Mouse (Mus musculus) hindbrain, embryonic 14.5 days (tissue): ENCODE results near the gene Ubap1. TPM values are rescaled to one million over a fixed set of nuclear protein-coding genes. Genes with fewer than 3 reads are reported as not detected.

ENCODE experiments used
- ATAC-seq: fragments of 200-750 bp; cut with Nextera tagmentation; 2 replicates; pipeline ENCODE4 v1.8.0; 2017; ENCODE audit warnings: moderate number of reproducible peaks, mild to moderate bottlenecking, moderate TSS enrichment, moderate library complexity; ENCODE audit not compliant: low FRiP score
- DNase-seq: peaks from one replicate; pipeline ENCODE4 v3.0.0-alpha.2; 2015; ENCODE audit warnings: low spot score
- H3K27ac ChIP-seq: fragments of 300-500 bp; sonication (generic); 2 replicates; pipeline ENCODE4 v1.5.1; 2014; ENCODE audit warnings: mild to moderate bottlenecking, moderate library complexity
- H3K27me3 ChIP-seq: fragments of 300-500 bp; sonication (generic); 2 replicates; pipeline ENCODE4 v1.6.1; 2014; ENCODE audit warnings: mild to moderate bottlenecking, low read length, mixed read lengths; ENCODE audit not compliant: control insufficient read depth, insufficient read depth
- H3K36me3 ChIP-seq: fragments of 300-500 bp; sonication (generic); replicated peaks from 2 replicates; pipeline ENCODE4 v1.6.1; 2014; ENCODE audit not compliant: control insufficient read depth, insufficient read depth
- H3K4me1 ChIP-seq: fragments of 300-500 bp; sonication (generic); replicated peaks from 2 replicates; pipeline ENCODE4 v1.6.1; 2014; ENCODE audit warnings: antibody characterized with exemption, low read length, mixed read lengths; ENCODE audit not compliant: control insufficient read depth, insufficient read depth
- H3K4me2 ChIP-seq: fragments of 300-500 bp; sonication (generic); replicated peaks from 2 replicates; pipeline ENCODE4 v1.6.1; 2014; ENCODE audit warnings: mild to moderate bottlenecking, moderate library complexity
- H3K4me3 ChIP-seq: fragments of 300-500 bp; sonication (generic); replicated peaks from 2 replicates; pipeline ENCODE4 v1.5.1; 2014; ENCODE audit warnings: mild to moderate bottlenecking, low read length
- H3K9ac ChIP-seq: fragments of 300-500 bp; sonication (generic); 2 replicates; pipeline ENCODE4 v1.6.1; 2014
- H3K9me3 ChIP-seq: fragments of 300-500 bp; sonication (generic); 2 replicates; pipeline ENCODE4 v1.6.1; 2016; ENCODE audit warnings: low read length; ENCODE audit not compliant: control insufficient read depth
- WGBS: fragments of 180-500 bp; shearing (Covaris S2); extraction: QIAGEN DNeasy Blood & Tissue Kit; methylation state at CpG from one replicate; pipeline ENCODE4 v1.1.7; 2014; 5-methylcytosine and 5-hydroxymethylcytosine counted together
- polyA plus RNA-seq: library from polyadenylated mRNA; unstranded; fragments of >200 nt; fragmentation: Nextera tagmentation; extraction: Ambion mirVana; gene quantifications from 2 replicates; pipeline ENCODE4 v1.2.1, GENCODE M21; 2014

Ubap1 gene
- polyA plus RNA-seq, 1 experiment from 2014 or later, result 68.7 TPM

GRCm38 (mm10) chr4:41318267-41318666 is 30.5 kb upstream of the Ubap1 start:
- Histone ChIP-seq H3K27ac (no peak overlapping the region), H3K9ac (no peak overlapping the region), H3K36me3 (no peaks in the 10 kb centered on the region), H3K4me2 (no peak overlapping the region), H3K27me3 (no peaks in the 10 kb centered on the region), H3K4me1 (peaks cover 9% of the 10 kb centered on the region), H3K9me3 (no peaks in the 10 kb centered on the region), H3K4me3 (no peak overlapping the region)
- 95% methylated on average over 5 of the region's 5 CpGs for WGBS
- ATAC-seq (no peak), DNase-seq (no peak)

- Histone ChIP-seq H3K4me3 (no peak overlapping the region), H3K4me2 (no peak overlapping the region), H3K9me3 (no peaks in the 10 kb centered on the region), H3K9ac (no peak overlapping the region), H3K4me1 (no peaks in the 10 kb centered on the region), H3K27ac (no peak overlapping the region), H3K27me3 (no peaks in the 10 kb centered on the region), H3K36me3 (no peaks in the 10 kb centered on the region)
- DNase-seq (no peak), ATAC-seq (no peak)
- 80% methylated on average over 4 of the region's 4 CpGs for WGBS
Observed at GRCm38 (mm10) chr4:41320971-41321370, 27.8 kb upstream of the Ubap1 start.

GRCm38 (mm10) chr4:41326876-41327275 is 21.9 kb upstream of the Ubap1 start:
- no peaks in the 10 kb centered on the region for H3K27me3 ChIP-seq
- no peak overlapping the region for H3K9ac ChIP-seq
- H3K9me3 ChIP-seq, result no peaks in the 10 kb centered on the region
- no peak for DNase-seq
- H3K4me3 ChIP-seq, result no peak overlapping the region
- no peak overlapping the region for H3K27ac ChIP-seq
- H3K4me1 ChIP-seq, result no peaks in the 10 kb centered on the region
- 92% methylated on average over 6 of the region's 6 CpGs for WGBS
- no peak overlapping the region for H3K4me2 ChIP-seq
- no peaks in the 10 kb centered on the region for H3K36me3 ChIP-seq
- ATAC-seq, result no peak

- Histone ChIP-seq H3K4me2 (no peak overlapping the region), H3K9me3 (no peaks in the 10 kb centered on the region), H3K4me1 (no peaks in the 10 kb centered on the region), H3K27ac (no peak overlapping the region), H3K9ac (no peak overlapping the region), H3K4me3 (no peak overlapping the region), H3K36me3 (no peaks in the 10 kb centered on the region), H3K27me3 (no peaks in the 10 kb centered on the region)
- ATAC-seq (no peak), DNase-seq (no peak)
- WGBS, result 25% methylated on average over 4 of the region's 4 CpGs
Observed at GRCm38 (mm10) chr4:41329481-41329880, 19.3 kb upstream of the Ubap1 start.

- H3K4me2 ChIP-seq, result no peak overlapping the region
- no peaks in the 10 kb centered on the region for H3K9me3 ChIP-seq
- no peak overlapping the region for H3K9ac ChIP-seq
- H3K4me1 ChIP-seq, result no peaks in the 10 kb centered on the region
- no peak for DNase-seq
- no peak overlapping the region for H3K4me3 ChIP-seq
- H3K27ac ChIP-seq, result no peak overlapping the region
- H3K27me3 ChIP-seq, result no peaks in the 10 kb centered on the region
- 82% methylated on average over 3 of the region's 3 CpGs for WGBS
- ATAC-seq, result no peak
- H3K36me3 ChIP-seq, result no peaks in the 10 kb centered on the region
Observed at GRCm38 (mm10) chr4:41331085-41331484, 17.7 kb upstream of the Ubap1 start.

GRCm38 (mm10) chr4:41331698-41332421 is 16.9 kb upstream of the Ubap1 start:
- 90% methylated on average over 9 of the region's 9 CpGs for WGBS
- Histone ChIP-seq H3K27me3 (no peaks in the 10 kb centered on the region), H3K9ac (no peak overlapping the region), H3K27ac (no peak overlapping the region), H3K4me1 (no peaks in the 10 kb centered on the region), H3K36me3 (no peaks in the 10 kb centered on the region), H3K4me3 (no peak overlapping the region), H3K4me2 (no peak overlapping the region), H3K9me3 (no peaks in the 10 kb centered on the region)
- ATAC-seq (no peak), DNase-seq (no peak)

GRCm38 (mm10) chr4:41336546-41336945 is 12.2 kb upstream of the Ubap1 start:
- DNase-seq (no peak), ATAC-seq (no peak)
- H3K4me2 ChIP-seq, result no peak overlapping the region
- H3K27ac ChIP-seq, result no peak overlapping the region
- H3K36me3 ChIP-seq, result no peaks in the 10 kb centered on the region
- no peaks in the 10 kb centered on the region for H3K9me3 ChIP-seq
- no peak overlapping the region for H3K9ac ChIP-seq
- H3K27me3 ChIP-seq, result no peaks in the 10 kb centered on the region
- H3K4me1 ChIP-seq, result no peaks in the 10 kb centered on the region
- no peak overlapping the region for H3K4me3 ChIP-seq

- no peaks in the 10 kb centered on the region for H3K9me3 ChIP-seq
- no peaks in the 10 kb centered on the region for H3K4me1 ChIP-seq
- ATAC-seq (no peak), DNase-seq (no peak)
- H3K36me3 ChIP-seq, result no peaks in the 10 kb centered on the region
- H3K27me3 ChIP-seq, result no peaks in the 10 kb centered on the region
- no peak overlapping the region for H3K4me3 ChIP-seq
- H3K4me2 ChIP-seq, result no peak overlapping the region
- H3K9ac ChIP-seq, result no peak overlapping the region
- 82% methylated on average over 11 of the region's 11 CpGs for WGBS
- H3K27ac ChIP-seq, result no peak overlapping the region
Observed at GRCm38 (mm10) chr4:41340912-41341550, 7.8 kb upstream of the Ubap1 start.

GRCm38 (mm10) chr4:41346011-41346410 is 2.8 kb upstream of the Ubap1 start:
- WGBS, result 80% methylated on average over 2 of the region's 2 CpGs
- no peak overlapping the region for H3K4me3 ChIP-seq
- no peak overlapping the region for H3K9ac ChIP-seq
- H3K4me1 ChIP-seq, result peaks cover 17% of the 10 kb centered on the region
- DNase-seq, result no peak
- no peak for ATAC-seq
- H3K36me3 ChIP-seq, result no peaks in the 10 kb centered on the region
- no peak overlapping the region for H3K4me2 ChIP-seq
- no peaks in the 10 kb centered on the region for H3K9me3 ChIP-seq
- no peaks in the 10 kb centered on the region for H3K27me3 ChIP-seq
- no peak overlapping the region for H3K27ac ChIP-seq
